Mouse (Mus musculus): Measurements from ENCODE around the gene Mup8. TPM values are rescaled to one million over a fixed set of nuclear protein-coding genes. Genes with fewer than 3 reads are reported as not detected.
"Not testable (repeated sequence)": the region's sequence is repeated elsewhere in the genome, so short reads cannot be mapped to it uniquely, and the experiment has no call there.

Mup8 gene
- not detected in 2 replicates for total RNA-seq (2014; rRNA removed)
- polyA plus RNA-seq (2015; fragmentation: Nextera tagmentation; extraction: Ambion mirVana), result not detected in 2 replicates

DNA sequence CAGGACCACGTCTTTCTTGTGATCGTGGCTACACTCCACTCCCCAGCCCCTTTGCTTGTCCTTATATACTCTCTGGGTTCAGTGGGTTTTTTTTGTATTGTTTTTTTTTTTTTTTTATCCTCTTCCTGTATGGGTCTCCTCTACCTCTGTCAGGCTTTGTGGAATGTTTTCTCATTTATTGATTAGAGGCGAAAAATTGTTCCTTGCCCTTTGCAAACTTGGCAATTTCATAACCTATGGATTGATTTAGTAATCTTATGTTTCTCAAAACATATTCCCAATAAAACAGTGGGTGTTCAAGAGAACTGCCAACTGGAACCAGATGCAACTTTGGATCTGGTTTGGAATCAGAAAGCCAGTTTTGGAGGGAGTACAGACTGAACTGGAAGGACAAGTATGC, at the start of gene Mup8:
Gene Mup8 (minus strand): TSS at position 101 of the 400 bp plus-strand sequence.
- H3K4me1 ChIP-seq (ENCODE audit: insufficient read depth, low read length); H3K27ac ChIP-seq (ENCODE audit: low read depth, low read length); H3K27me3 ChIP-seq (ENCODE audit: insufficient read depth, low read length); H3K36me3 ChIP-seq (ENCODE audit: insufficient read depth, low read length); H3K9ac ChIP-seq (replicated peaks; ENCODE audit: low read length, poor library complexity, severe bottlenecking); H3K4me2 ChIP-seq (ENCODE audit: low read depth, low read length, poor library complexity, severe bottlenecking); ATAC-seq (ENCODE audit: low FRiP score); H3K4me3 ChIP-seq (ENCODE audit: low read depth, low read length); H3K9me3 ChIP-seq (ENCODE audit: low read length); DNase-seq (ENCODE audit: low spot score): not testable (repeated sequence)
- 78% methylated on average over 3 of the region's 3 CpGs for WGBS

DNA sequence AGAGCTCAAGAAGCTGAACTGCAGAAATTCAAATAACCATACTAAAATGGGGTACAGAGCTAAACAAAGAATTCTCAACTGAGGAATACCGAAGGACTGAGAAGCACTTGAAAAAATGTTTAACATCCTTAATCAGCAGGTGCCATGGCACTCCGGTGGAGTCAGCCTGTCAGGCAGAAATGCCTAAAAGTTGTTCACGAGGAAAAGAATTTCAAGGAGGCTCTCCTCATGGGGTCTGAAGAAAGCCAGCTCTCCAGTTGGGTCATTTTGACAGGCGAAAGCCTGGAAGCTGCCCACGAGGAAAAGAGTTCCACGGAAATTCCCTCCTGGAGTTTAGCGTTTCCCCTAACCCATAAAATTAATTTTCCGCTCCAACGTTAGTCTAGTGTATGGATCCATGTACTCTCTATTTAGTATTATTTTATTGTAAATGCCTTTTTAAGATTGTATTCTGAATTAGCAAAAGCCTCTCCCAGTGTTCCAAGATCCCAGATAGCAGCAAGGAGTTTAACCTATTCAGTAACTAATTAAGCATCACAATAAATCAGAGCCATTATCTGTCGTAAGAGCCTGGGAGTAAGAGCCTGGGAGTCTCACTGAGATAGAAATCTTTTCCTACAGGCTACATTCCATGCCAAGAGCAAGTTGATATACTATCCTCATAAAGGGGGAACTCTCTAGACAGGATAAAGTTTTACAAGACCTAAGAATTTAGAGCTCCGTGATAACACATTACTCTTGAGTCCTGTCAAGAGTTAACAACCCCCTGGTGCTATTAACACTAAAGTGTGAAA, 43.8 kb upstream of the Mup8 start:
- not testable (repeated sequence) for ATAC-seq (ENCODE audit: low FRiP score); H3K9ac ChIP-seq (replicated peaks; ENCODE audit: low read length, poor library complexity, severe bottlenecking); H3K36me3 ChIP-seq (ENCODE audit: insufficient read depth, low read length); H3K4me2 ChIP-seq (ENCODE audit: low read depth, low read length, poor library complexity, severe bottlenecking); H3K27ac ChIP-seq (ENCODE audit: low read depth, low read length); H3K27me3 ChIP-seq (ENCODE audit: insufficient read depth, low read length); H3K4me3 ChIP-seq (ENCODE audit: low read depth, low read length); H3K4me1 ChIP-seq (ENCODE audit: insufficient read depth, low read length); H3K9me3 ChIP-seq (ENCODE audit: low read length); DNase-seq (ENCODE audit: low spot score)
- WGBS, result 79% methylated on average over 11 of the region's 11 CpGs

GRCm38 (mm10) chr4:60262706-60263105, 40.3 kb upstream of the Mup8 start:
- not testable (repeated sequence) for H3K4me3 ChIP-seq (ENCODE audit: low read depth, low read length); DNase-seq (ENCODE audit: low spot score)
- 95% methylated on average over 3 of the region's 4 CpGs for WGBS

More at GRCm38 (mm10) chr4:60262706-60263105, 40.3 kb upstream of the Mup8 start:
- H3K27ac ChIP-seq (ENCODE audit: low read depth, low read length); H3K9me3 ChIP-seq (ENCODE audit: low read length); H3K9ac ChIP-seq (replicated peaks; ENCODE audit: low read length, poor library complexity, severe bottlenecking); H3K36me3 ChIP-seq (ENCODE audit: insufficient read depth, low read length); H3K4me2 ChIP-seq (ENCODE audit: low read depth, low read length, poor library complexity, severe bottlenecking); H3K4me1 ChIP-seq (ENCODE audit: insufficient read depth, low read length); ATAC-seq (ENCODE audit: low FRiP score); H3K27me3 ChIP-seq (ENCODE audit: insufficient read depth, low read length): not testable (repeated sequence)

Other genes starting within 250 kb of the Mup8 start
- gene Mup7, start 152.1 kb downstream of the Mup8 start, total RNA-seq (2014; rRNA removed), result not detected in 2 replicates
- gene Mup7, start 152.1 kb downstream of the Mup8 start, polyA plus RNA-seq (2015; fragmentation: Nextera tagmentation; extraction: Ambion mirVana), result not detected in 2 replicates
- gene Mup2, start 68.3 kb downstream of the Mup8 start, total RNA-seq (2014; rRNA removed), result not detected in 2 replicates
- gene Mup2, start 68.3 kb downstream of the Mup8 start, polyA plus RNA-seq (2015; fragmentation: Nextera tagmentation; extraction: Ambion mirVana), result not detected in 2 replicates
- not detected in 2 replicates for gene Mup9, start 199.4 kb upstream of the Mup8 start, total RNA-seq (2014; rRNA removed)
- not detected in 2 replicates for gene Mup9, start 199.4 kb upstream of the Mup8 start, polyA plus RNA-seq (2015; fragmentation: Nextera tagmentation; extraction: Ambion mirVana)

All from midbrain, postnatal 0 days (tissue).